Mouse (Mus musculus) stomach, postnatal 0 days (tissue): ENCODE results near the gene Xxylt1.

Source experiments
- CTCF ChIP-seq: IDR thresholded peaks from 2 replicates; pipeline ENCODE4 v1.5.1; 2016; ENCODE audit warnings: antibody characterized with exemption, low read depth, mild to moderate bottlenecking, moderate library complexity
- EP300 ChIP-seq: optimal IDR thresholded peaks from 2 replicates; pipeline ENCODE3; 2016; ENCODE audit warnings: antibody characterized with exemption

GRCm38 (mm10) chr16:30936012-30936461 lies 145.2 kb downstream of the Xxylt1 start:
- no peak for TF ChIP-seq CTCF
- no peak for TF ChIP-seq EP300
